Mouse (Mus musculus) kidney, postnatal 25 days (tissue): Measurements from ENCODE around the gene Car1.
"Not testable (repeated sequence)": the region's sequence is repeated elsewhere in the genome, so short reads cannot be mapped to it uniquely, and the experiment has no call there.

Experiments
- DNase-seq, 2 experiments: peaks; one replicate each; pipeline ENCODE4 v3.0.0; 2021; ENCODE audit warnings: mixed read lengths in 2 of 2

Car1 gene

GRCm38 (mm10) chr3:14782365-14782764 is 25.8 kb downstream of the Car1 start:
- DNase-seq = not testable (repeated sequence)

DNA sequence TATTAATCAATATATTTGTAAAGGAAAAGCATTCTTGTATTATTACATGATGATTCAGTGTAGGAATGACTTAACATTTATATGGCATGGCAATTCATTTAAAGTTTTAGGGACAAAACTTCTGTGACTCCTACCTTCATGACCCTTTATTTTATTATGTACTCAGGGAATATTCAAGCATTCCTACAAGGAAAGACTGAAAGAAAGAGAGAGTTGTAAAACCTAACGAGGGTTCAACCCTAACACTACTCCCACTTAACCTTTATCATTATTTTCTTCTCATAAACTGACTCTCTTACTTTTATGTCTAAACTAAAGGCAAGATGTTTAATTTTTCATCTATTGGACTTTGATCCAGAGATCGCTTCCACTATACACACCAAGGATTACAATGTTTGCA is 28.0 kb downstream of the Car1 start:
- no peak for DNase-seq

GRCm38 (mm10) chr3:14776497-14777162 is 31.5 kb downstream of the Car1 start:
- not testable (repeated sequence) for DNase-seq

GRCm38 (mm10) chr3:14774539-14774938 is 33.6 kb downstream of the Car1 start:
- DNase-seq = not testable (repeated sequence)

DNA sequence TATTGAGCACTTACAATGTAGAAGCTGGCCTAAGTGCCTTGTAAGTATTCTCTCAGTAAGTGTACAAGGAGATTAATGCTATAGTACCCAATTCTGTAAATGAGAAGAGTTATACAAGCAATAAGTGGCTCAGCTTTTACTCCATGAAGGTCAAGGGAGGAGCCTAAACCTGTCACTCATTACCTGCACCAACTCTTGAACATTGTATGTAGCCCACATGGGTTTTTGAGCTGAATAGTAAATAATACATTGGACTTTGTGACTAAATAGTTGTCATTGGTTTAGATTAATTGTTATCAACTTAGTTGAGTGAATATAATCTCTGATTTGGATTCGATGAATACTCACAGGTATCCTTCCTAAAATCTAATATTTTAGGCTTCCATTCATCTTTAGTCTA is 35.7 kb downstream of the Car1 start:
- DNase-seq = not testable (repeated sequence)

GRCm38 (mm10) chr3:14764755-14765566 is 43.2 kb downstream of the Car1 start:
- DNase-seq = no peak

- no peak for DNase-seq
Observed at GRCm38 (mm10) chr3:14755716-14756115, 52.5 kb downstream of the Car1 start.

- DNase-seq = no peak
Observed at GRCm38 (mm10) chr3:14746041-14746440, 62.1 kb downstream of the Car1 start.

DNA sequence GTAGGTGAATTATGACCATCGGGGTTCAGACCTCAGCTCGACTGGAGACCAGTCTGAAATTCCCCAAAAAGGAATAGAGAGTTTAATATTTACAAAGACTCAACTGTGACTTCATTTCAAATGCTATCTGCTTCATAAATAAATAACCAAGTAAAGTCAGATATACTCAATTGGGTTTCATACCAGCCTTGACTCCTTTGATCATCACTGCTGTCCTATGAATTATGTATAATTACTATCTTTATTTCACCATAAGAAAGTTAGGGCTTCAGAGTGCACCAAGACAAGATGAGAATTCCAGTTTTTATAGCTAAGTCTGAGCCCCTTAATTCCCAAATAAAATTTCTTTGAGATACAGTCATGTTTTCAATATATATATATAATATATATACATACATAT is 69.9 kb downstream of the Car1 start:
- no peak for DNase-seq

DNA sequence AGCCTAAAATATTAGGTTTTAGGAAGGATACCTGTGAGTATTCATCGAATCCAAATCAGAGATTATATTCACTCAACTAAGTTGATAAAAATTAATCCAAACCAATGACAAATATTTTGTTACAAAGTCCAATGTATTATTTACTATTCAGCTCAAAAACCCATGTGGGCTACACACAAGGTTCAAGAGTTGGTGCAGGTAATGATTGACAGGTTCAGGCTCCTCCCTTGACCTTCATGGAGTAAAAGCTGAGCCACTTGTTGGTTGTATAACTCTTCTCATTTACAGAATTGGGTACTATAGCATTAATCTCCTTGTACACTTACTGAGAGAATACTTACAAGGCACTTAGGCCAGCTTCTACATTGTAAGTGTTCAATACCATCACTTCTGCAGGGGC is 80.7 kb downstream of the Car1 start:
- DNase-seq = not testable (repeated sequence)

- DNase-seq = not testable (repeated sequence)
Observed at GRCm38 (mm10) chr3:14725462-14725861, 82.7 kb downstream of the Car1 start.
